Mouse (Mus musculus) left cerebral cortex, postnatal 36 days (tissue): ENCODE results near the gene Oaz1. TPM values are rescaled to one million over a fixed set of nuclear protein-coding genes. Genes with fewer than 3 reads are reported as not detected.
A peak's percentile ranks its signal among the peaks of the same experiment; 100 is the strongest.
"Not testable (repeated sequence)": the region's sequence is repeated elsewhere in the genome, so short reads cannot be mapped to it uniquely, and the experiment has no call there.

ENCODE experiments used
- DNase-seq, 2 experiments: peaks; one replicate each; pipeline ENCODE4 v3.0.0; 2021 to 2022; ENCODE audit warnings: low spot score in 2 of 2, mixed read lengths in 1 of 2
- intact Hi-C: fragments of 180-260 bp; cut with DNase I; formaldehyde crosslinking; loops from one replicate; pipeline ENCODE4 v1.15.1; 2025
- total RNA-seq, 2 experiments: library from RNA; stranded (reverse); gene quantifications; 2 replicates each; pipeline ENCODE4 v1.2.3; 2021

Gene Oaz1
- total RNA-seq, 2 experiments from 2014 or later = 507 to 583 TPM

- no peak for DNase-seq
- intact Hi-C loops = no loop called here
These were observed 27.3 kb upstream of the Oaz1 start for GRCm38 (mm10) chr10:80799070-80799566.

- intact Hi-C loops = no loop called here
- no peak for DNase-seq
These were observed 24.1 kb upstream of the Oaz1 start for GRCm38 (mm10) chr10:80802204-80802912.

GRCm38 (mm10) chr10:80802996-80803395 lies 23.5 kb upstream of the Oaz1 start:
- intact Hi-C loops = no loop called here
- DNase-seq = no peak

- intact Hi-C loops = no loop called here
These were observed 22.1 kb upstream of the Oaz1 start for GRCm38 (mm10) chr10:80804340-80804739.

GRCm38 (mm10) chr10:80804916-80805315 lies 21.5 kb upstream of the Oaz1 start, which contains the start of gene Amh:
Amh (plus strand) TSS chr10:80805243.
- intact Hi-C loops = loop anchor here (5.0 kb wide), 1 partner anchor 48 kb away; the partner anchor contains the start of gene Dot1l
- peak in 1 of 2 experiments; percentile 3 for DNase-seq

More at GRCm38 (mm10) chr10:80804340-80804739, 22.1 kb upstream of the Oaz1 start:
- no peak for DNase-seq

GRCm38 (mm10) chr10:80805322-80805721 lies 21.1 kb upstream of the Oaz1 start:
- no peak for DNase-seq
- intact Hi-C loops = loop anchor here (5.0 kb wide), 1 partner anchor 48 kb away; the partner anchor contains the start of gene Dot1l

GRCm38 (mm10) chr10:80805925-80806324 lies 20.5 kb upstream of the Oaz1 start:
- intact Hi-C loops = loop anchor here (5.0 kb wide), 1 partner anchor 49 kb away; the partner anchor contains the start of gene Dot1l

GRCm38 (mm10) chr10:80806341-80807056 lies 20.0 kb upstream of the Oaz1 start:
- intact Hi-C loops = loop anchor here (5.0 kb wide), 1 partner anchor 49 kb away; the partner anchor contains the start of gene Dot1l
- DNase-seq = peak in 1 of 2 experiments; percentile 33

More at GRCm38 (mm10) chr10:80805925-80806324, 20.5 kb upstream of the Oaz1 start:
- peak; percentile 69 to 73 for DNase-seq

- DNase-seq = peak; percentile 91 to 93
- intact Hi-C loops = loop anchor here (5.0 kb wide), 1 partner anchor 50 kb away; the partner anchor contains the start of gene Dot1l
These were observed 19.3 kb upstream of the Oaz1 start for GRCm38 (mm10) chr10:80807057-80807627.

GRCm38 (mm10) chr10:80808099-80808984 lies 18.1 kb upstream of the Oaz1 start:
- intact Hi-C loops = loop anchor here (5.0 kb wide), 1 partner anchor 51 kb away; the partner anchor contains the start of gene Dot1l
- peak in 1 of 2 experiments; percentile 47 for DNase-seq

- intact Hi-C loops = loop anchor here (5.0 kb wide), 1 partner anchor 52 kb away; the partner anchor contains the start of gene Dot1l
- peak in 1 of 2 experiments; percentile 55 for DNase-seq
These were observed 17.3 kb upstream of the Oaz1 start for GRCm38 (mm10) chr10:80808985-80809632.

- DNase-seq = no peak
- intact Hi-C loops = no loop called here
These were observed 16.4 kb upstream of the Oaz1 start for GRCm38 (mm10) chr10:80810084-80810483.

GRCm38 (mm10) chr10:80812391-80813041 lies 13.9 kb upstream of the Oaz1 start:
- intact Hi-C loops = no loop called here
- no peak for DNase-seq

- intact Hi-C loops = no loop called here
- DNase-seq = no peak
These were observed 13.1 kb upstream of the Oaz1 start, which contains the start of gene Jsrp1 for GRCm38 (mm10) chr10:80813366-80813765. Jsrp1 (minus strand) TSS chr10:80813498.

- intact Hi-C loops = no loop called here
- no peak for DNase-seq
These were observed 11.7 kb upstream of the Oaz1 start for GRCm38 (mm10) chr10:80814800-80815199.

GRCm38 (mm10) chr10:80816303-80816702 lies 10.2 kb upstream of the Oaz1 start:
- intact Hi-C loops, DNase-seq: not testable (repeated sequence)

- intact Hi-C loops = no loop called here
- DNase-seq = no peak
These were observed 9.3 kb upstream of the Oaz1 start for GRCm38 (mm10) chr10:80817164-80817563.

GRCm38 (mm10) chr10:80817955-80818354 lies 8.5 kb upstream of the Oaz1 start:
- intact Hi-C loops = loop anchor here (2.0 kb wide), 1 partner anchor 61 kb away; no protein-coding TSS in a partner anchor

More at GRCm38 (mm10) chr10:80817955-80818354, 8.5 kb upstream of the Oaz1 start:
- DNase-seq = not testable (repeated sequence)
